Mouse (Mus musculus) brain, embryonic 18.5 days (tissue): Measurements from ENCODE around the gene 1700067P10Rik.
A peak's percentile ranks its signal among the peaks of the same experiment; 100 is the strongest.

Source experiments
- DNase-seq: peaks from one replicate; pipeline ENCODE4 v3.0.0-alpha.2; 2012; ENCODE audit warnings: low read depth, low spot score

The 1700067P10Rik gene

GRCm38 (mm10) chr17:48096321-48096720 lies 7.2 kb downstream of the 1700067P10Rik start:
- DNase-seq: no peak

GRCm38 (mm10) chr17:48097011-48097742 lies 8.1 kb downstream of the 1700067P10Rik start:
- no peak for DNase-seq

DNA sequence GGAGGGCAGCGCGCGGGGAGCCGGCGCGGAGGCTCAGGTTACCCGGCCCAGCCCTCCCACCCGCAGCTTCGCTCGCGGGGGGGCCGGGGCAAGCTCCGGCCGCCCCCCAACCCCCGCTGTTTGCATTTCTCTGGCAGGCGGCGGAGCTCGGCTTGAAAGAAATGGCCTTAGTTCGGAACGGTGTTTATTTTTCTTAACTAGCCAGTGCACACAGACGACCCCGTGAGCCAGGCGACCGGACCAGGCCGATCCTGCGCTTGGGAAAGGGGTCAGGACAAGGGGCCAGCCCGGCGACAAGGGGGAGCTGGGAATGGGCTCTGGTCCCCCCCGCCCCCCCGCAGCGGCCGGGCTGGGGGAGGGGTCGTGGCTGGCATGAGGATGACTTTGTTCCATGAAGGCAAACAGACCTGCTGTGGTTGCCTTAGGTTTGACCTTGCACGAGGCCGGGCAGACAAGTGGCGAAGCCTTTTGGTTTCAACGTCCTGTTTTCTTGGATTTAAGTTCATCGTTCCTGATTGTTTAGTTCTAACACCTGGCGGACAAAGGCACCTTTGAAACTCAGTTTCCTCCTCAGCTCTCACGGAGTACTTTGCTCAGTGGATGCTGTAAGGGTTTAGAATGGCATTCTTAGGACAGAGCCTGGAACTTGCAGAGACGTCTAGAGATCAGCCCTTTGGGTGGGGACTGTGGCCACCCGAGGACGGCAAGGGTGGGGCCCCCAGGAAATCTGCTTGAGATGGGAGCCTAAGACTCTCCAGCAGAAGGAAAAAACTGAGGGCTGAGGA lies 8.8 kb downstream of the 1700067P10Rik start:
- no peak for DNase-seq

DNA sequence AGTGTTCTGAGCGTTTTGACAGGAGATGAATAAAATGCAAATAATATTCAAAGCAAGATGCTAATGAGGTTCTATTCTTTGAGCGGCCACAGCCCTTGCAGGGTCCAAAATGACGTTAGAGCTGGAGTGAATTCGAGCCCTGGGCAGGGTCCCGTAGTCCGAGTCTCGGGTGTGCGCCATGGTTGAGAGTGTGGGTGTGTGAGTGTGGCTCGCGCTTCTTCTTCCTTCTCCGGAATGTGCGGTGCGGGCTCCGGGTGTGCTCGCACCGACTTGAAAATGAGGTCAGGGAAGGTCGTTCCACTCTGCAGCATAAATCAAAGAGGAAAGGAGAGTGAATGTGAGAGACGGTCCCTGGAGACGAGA lies 9.4 kb downstream of the 1700067P10Rik start:
- DNase-seq: no peak

DNA sequence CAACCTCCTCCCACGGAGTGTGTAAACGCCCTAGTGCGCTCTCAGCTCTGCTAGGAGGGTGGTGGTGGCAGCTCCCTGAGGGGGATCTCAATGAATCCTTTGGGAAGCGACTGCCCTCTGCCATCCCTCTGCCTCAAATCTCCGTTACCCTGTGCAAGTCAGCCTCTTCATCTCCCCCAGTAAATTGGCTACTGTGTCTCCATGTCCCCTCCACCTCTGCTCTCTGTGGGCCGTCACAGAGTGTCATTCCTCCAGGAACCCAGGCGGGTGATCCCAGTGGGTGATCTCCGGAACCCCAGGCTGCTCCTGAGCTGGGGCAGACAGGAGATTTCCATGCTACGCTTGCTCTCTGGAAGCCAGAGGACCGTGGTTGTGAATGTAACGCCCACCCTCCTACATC lies 10.2 kb downstream of the 1700067P10Rik start:
- DNase-seq: no peak

DNA sequence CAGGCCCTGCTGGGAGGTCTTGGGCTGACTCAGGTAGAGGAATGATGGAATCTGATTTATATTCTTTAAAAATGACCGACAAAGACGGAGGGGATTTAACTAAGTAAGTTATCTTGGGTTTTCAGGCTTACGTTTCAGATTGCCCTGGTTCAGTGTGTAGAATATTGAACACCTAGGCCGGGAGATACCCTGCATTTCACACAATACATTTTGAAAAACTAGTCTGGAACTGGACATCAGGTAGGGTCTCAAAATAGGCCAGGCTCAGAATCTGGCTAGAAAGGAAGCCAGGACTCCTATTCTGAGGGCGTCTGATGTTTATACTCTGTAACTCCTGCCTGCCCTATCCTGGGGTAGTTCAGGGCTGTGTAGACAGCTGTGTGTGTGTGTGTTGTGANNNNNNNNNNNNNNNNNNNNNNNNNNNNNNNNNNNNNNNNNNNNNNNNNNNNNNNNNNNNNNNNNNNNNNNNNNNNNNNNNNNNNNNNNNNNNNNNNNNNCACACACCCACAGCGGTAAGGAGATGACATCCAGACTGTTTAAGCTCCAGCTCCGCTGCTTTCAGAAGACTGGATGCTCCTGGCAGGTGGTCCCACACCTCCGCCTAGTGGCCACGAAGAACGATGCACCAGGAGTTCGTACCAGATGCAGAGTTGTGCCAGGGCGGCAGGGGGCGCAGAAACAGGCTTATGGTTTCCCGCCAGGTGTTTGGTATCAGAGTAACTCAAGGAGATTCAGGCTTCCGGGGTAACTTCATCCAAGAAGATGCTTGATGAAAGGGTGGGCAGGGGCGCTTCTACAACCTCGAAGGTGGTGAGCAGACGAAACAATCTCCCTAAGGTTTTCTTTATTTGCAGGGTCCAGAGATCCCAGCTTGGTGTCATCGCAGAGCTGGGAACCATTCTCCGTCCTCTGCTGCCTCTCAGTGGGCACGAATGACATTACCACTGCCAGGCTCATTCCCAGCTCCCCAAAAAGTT lies 11.6 kb downstream of the 1700067P10Rik start:
- peak; percentile 70 for DNase-seq

GRCm38 (mm10) chr17:48107333-48107732 lies 18.2 kb downstream of the 1700067P10Rik start:
- no peak for DNase-seq

- DNase-seq: no peak
These were observed 18.7 kb downstream of the 1700067P10Rik start for GRCm38 (mm10) chr17:48107862-48108261.

DNA sequence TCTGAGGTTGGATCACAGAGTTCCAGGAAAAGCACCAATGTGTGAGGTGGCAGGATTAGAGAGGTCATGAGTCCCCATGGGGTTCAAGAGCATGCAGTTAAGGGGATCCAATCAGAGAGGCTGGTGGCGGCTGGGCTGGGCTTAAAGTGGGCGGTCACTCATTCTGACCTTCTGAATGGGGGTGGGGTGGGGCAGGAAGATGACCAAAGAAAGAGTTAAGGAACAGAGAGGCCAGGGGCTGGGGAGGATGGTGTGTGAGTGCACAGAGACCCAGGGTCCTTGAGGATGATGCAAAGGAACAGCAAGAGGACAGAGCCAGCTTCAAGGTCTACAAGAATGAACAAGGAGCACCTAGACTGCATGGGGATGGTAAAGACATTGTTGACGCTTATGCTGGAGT lies 19.4 kb downstream of the 1700067P10Rik start:
- DNase-seq: no peak

GRCm38 (mm10) chr17:48110547-48111287 lies 21.6 kb downstream of the 1700067P10Rik start:
- no peak for DNase-seq

DNA sequence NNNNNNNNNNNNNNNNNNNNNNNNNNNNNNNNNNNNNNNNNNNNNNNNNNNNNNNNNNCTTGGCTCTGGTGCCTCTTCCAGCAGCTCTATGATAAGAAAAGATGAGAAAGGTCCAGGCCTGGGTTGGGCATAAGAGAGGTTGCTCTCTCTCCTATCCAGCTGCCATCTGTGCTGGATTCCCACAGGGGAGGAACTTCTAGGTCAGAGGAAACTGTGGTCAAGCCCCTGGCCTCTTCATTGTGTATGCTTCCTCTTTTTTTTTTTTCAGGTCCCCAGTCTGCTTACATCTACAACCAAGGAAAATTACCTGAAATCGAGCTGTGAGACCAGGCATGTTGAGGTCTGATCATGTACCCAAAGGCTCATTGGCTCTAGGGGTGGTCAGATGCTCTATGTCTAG lies 29.5 kb downstream of the 1700067P10Rik start:
- DNase-seq: no peak

DNA sequence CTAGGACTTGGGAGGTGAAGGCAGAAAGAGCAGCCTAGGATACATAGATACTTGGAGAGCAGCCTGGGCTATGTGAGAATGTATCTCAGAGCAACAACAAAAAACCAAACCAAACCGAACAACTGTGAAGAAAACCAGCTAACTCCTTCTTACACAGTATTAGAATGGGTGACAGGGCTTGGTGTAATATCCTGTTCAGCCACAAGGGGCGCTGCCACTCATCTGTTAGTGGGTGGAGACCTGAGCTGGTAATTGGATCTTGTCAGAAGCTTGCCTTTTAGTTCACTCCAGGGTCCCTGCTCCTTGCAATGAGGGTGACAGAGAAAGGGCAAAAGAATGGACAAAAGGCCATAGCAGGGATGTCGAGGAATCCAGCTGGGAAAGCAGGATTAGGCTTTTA lies 30.5 kb downstream of the 1700067P10Rik start:
- DNase-seq: no peak

GRCm38 (mm10) chr17:48120456-48120855 lies 31.3 kb downstream of the 1700067P10Rik start:
- no peak for DNase-seq

DNA sequence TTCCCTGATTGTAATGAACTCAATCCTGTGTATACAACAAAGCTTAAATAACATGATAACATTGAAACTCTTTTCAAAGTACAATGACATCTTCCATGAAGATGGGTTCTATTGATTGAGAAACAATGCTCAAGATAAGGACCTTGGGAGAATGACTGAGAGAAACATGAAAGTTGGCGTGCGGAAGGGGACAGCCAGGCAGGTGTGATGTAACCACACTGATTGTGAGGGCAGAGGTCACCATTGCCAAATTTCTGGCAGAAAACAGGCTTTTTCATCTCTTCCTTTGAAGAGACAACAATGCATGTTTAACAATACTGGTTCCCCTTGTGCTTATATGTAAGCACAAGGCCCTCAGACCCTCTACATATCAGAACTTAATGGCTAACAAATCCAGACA lies 43.7 kb downstream of the 1700067P10Rik start:
- no peak for DNase-seq
